Mouse (Mus musculus) neutrophil, adult 5-6 weeks (primary cell): ENCODE data around the gene Trappc10. TPM values are rescaled to one million over a fixed set of nuclear protein-coding genes. Genes with fewer than 3 reads are reported as not detected.
"Not testable (repeated sequence)": the region's sequence is repeated elsewhere in the genome, so short reads cannot be mapped to it uniquely, and the experiment has no call there.

Experiments used
- ATAC-seq: fragments of 151-379, 151-347 bp; 2 replicates; pipeline ENCODE4 v1.8.0; 2017; ENCODE audit warnings: mild to moderate bottlenecking, moderate TSS enrichment; ENCODE audit not compliant: insufficient number of reproducible peaks, poor library complexity, low FRiP score, severe bottlenecking; ENCODE audit errors: extremely low read depth
- total RNA-seq: library from RNA; stranded (forward); fragments of 200-1000 nt; gene quantifications from 2 replicates; pipeline ENCODE4 v1.2.3, GENCODE M21; 2017

Trappc10 gene
- total RNA-seq, 1 experiment from 2014 or later: 38.4 TPM

GRCm38 (mm10) chr10:78221315-78221714 is 23.1 kb downstream of the Trappc10 start:
- ATAC-seq: no peak

DNA sequence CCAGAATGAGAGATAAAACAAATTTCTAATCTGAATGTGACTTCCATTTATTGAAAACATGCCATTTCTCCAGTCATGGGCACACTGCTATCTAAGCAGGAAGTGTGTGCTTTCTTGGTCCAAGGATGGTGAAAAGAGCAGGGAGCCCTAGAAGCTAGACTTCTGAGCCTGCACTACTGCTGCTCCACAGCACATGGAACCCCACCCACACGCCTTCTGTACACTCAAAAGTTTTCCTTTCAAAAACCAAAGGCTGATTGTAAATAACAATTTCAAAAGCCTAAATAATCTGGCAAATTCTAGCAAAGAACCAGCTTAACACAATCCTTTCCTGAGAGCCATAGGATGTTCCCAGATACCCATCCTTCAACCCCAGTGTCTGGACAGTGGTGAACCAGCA is 24.9 kb downstream of the Trappc10 start:
- ATAC-seq: no peak

- ATAC-seq: no peak
Measured at GRCm38 (mm10) chr10:78218576-78218975, 25.9 kb downstream of the Trappc10 start.

DNA sequence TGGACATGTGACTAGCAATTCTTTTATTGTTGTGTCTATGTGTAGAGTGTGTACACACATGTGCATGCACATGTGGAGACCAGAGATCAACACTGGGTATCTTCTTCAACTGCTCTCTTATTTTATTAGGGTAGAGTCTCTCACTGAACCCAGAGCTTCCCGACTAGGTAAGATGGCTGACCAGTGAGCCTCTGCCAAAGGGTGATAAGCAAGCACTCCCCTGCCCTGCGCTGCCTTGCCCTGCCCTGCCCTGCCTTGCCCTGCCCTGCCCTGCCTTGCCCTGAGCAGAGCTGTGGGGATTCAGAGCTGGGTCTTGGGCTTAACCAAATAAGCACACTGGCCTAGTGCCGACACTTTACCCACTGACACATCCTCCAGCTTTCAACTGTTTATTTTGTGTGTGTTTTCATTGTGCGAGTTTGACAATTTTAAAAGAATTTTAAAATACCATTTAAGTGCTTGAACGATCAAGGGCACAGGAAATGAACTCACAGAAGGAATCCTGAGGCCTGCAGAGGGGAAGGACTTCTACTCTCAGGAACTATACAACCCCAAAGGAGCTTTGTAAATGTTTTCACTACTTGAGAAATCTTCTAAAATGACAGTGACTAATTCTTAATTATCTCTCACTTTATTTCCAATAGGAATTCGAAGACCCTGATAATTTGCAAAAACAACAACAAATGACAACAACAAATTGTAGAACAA is 27.9 kb downstream of the Trappc10 start:
- no peak for ATAC-seq

- ATAC-seq: no peak
Measured at GRCm38 (mm10) chr10:78214371-78214770, 30.1 kb downstream of the Trappc10 start.

GRCm38 (mm10) chr10:78211311-78211710 is 33.1 kb downstream of the Trappc10 start:
- 0 out of 2 replicates have a peak, but pooled peaks have one; percentile 15 for ATAC-seq

GRCm38 (mm10) chr10:78201182-78201581 is 43.3 kb downstream of the Trappc10 start:
- ATAC-seq: no peak

DNA sequence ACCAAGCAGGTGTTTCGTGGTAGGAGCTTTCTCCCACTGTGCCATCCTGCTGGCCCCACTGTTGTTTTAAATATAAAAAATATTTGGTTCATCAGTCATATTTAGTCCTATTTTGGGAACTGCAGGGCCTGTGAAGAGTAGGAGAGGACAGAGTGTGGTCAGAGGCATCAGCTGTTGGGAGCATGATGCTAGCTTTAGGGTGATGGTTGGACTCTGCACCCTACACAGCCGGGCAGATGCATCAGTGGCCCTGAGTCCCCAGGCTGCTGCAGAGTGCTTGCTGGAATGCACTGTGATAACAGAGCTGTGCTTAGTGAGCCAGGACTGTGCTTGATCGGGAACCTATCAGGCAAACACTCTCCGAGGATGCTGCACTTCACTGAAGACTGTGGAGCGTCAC is 51.5 kb downstream of the Trappc10 start:
- ATAC-seq: no peak

- not testable (repeated sequence) for ATAC-seq
Measured at GRCm38 (mm10) chr10:78186076-78186475, 58.4 kb downstream of the Trappc10 start.

DNA sequence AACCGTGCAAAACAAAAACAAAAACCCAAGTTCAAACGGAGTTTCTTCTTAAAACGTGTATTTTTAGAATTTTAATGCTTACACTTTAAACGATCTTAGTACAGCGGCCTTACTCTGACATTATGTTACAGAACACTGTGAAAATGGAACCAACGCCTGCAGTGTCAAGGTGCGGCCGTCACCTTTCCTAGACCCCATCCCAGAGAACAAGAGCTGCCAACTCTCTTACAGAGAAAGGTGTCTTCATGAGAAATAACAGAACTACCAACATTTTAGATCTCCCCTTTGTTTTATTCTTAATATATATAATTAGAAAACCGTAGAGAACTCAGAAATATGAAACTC is 59.1 kb downstream of the Trappc10 start:
- ATAC-seq: no peak

DNA sequence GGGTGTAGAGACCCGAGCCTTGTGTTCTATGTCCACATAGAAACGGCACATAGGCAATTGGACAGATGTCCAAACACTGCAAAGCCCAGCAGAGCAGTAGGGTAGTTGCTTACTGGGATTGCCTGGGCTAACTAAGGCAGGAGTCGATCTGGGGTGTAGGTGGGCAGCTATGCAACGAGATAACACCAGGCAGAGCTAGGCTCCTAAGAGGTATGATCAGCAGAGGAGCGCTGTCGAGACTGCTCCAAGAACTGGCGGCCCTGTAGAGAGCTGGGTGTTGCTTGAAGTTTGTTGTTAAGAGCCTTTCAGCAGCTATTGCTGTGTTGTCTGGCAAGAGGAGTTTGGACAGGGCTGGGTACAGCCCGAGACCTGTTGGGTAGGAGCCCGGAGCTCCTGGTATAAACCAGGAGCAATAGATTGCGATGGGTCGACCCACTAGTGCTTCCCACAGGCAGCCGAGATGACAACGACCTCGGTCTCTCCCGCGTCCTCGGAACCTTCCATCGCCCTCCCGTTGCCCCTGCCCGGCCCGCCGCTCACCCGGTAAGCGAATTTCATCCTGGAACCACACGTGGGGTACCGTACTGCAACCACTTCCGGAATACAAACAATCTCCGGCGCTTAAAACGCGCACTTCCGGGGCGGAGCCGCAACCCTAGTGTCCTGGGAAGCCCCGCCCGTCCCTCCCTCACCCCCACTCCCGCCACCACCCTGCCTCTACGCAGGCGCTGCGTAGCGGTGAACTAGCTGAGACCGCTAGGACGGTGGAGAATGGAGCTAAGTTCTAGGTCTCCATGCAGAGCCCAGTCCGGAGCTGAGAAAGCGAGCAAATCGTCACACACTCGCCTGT is 59.7 kb downstream of the Trappc10 start, which contains the start of gene Pwp2:
TSS of gene Pwp2 (minus strand) at position 619 of the 850 bp plus-strand sequence.
- peak; percentile 86 for ATAC-seq

DNA sequence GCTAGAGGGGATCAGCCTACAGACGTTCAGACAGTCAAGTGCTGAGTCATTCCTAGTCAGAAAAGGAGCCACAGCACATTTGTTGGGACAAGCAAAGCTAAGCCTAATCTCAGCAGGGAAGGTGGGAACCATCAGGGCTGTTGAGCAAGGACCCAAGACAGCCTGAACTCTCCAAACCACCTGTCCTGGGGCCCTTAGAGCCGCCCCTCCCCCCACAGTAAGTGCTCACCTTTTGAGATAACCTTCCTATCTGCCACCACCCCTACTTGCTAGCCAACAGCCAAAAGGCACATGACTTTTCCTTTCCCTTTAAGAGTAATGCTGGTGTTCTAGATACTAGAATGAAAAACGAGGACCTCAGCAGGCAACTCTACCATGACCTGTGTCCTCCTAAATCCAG is 60.9 kb downstream of the Trappc10 start:
- ATAC-seq: no peak

GRCm38 (mm10) chr10:78182321-78182720 is 62.1 kb downstream of the Trappc10 start:
- no peak for ATAC-seq

DNA sequence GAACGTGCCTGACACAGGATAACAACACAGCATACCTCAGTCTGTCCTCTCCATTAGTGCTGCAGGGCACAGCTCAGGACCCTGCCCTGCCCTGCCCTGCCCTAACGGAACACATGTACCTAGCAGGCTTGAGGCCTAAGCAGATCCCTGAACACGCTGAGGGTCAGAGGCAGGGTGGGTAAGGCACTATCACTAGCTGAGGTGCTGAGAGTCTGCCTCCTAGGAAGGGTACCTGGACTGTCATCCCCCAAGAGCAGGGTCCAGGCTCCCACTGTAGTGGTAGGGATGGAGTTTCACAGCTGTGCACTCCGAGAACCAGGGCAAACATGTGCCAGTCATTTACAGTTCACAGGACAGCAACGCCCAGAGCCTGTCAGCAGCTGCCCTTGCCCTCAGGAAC is 70.0 kb downstream of the Trappc10 start:
- no peak for ATAC-seq

DNA sequence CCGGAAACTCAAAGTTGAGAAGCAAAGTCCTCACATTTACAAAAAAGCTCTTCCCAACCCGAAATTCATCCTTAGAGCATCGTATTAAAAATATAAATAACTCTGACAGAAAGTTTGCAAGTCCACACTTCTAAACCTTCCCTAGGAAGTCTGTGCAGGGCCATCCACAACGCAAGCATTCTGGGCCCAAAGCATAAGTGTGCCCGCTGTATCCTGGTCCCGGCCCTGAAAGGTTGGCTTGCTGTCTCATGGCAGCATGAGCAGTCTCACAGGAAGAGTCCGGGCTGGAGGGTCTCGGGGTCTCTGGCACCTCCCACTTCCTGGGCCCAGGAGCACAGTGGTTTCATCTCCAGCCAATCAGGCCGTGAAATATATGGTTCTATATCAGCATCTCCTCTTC is 72.9 kb downstream of the Trappc10 start:
- ATAC-seq: no peak

GRCm38 (mm10) chr10:78171057-78171456 is 73.4 kb downstream of the Trappc10 start:
- ATAC-seq: no peak

DNA sequence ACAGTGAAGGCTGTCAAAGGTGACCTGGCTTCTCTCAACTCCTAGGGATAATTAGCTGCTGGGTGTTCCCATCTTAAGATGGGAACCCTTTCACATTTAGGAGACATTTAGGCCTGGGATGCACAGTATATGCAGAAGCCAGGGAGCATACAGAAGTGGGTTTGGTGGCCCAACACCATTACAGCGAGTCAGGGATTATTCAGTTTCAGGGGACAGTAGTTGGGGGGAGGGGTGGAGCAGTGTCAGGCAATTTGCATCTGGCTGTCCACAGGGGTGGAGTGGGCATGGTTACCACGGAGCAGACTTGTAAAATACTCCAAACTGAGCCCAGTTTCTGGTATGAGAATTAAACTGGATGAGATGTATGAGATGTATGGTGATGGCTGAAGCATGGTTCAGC is 74.0 kb downstream of the Trappc10 start:
- ATAC-seq: no peak

DNA sequence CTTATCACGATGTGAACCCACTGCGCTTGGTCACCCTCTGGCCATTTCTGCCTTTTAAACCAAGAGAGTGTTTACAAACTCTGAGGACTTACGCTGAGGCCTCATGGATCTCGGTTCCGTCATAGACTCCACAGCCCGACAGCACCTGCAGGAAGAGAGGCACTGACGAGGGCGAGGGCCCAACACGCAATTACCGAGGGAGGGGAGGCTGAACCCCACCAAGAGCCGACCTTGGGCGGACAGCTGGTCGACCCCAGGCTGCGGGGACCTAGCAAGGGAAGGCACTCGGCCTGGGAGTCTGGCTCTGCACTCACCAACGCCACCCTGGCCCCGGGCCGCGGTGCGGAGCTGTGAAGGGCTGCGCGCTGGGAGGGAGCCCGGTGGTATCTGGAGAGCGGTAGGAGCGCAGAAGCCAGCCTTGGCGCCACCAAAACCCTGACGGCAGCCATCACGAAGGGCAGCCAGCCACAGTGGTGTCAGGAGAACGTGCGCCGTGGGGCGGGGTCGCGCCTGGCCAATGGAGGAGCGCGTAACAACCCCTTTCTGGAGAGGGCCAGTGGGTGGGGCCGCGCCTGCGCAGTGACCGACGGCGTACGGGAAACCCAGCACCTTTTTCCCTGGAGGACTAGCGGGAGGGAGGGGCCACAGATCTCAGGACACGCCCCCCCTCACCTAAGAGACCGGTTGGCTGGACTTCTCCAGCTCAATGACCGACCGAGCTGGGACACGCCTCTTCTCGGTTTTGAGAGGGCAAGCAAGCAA is 75.0 kb downstream of the Trappc10 start, which contains the start of gene D10Jhu81e:
TSS of gene D10Jhu81e (minus strand) at position 502 of the 762 bp plus-strand sequence.
- peak; percentile 89 for ATAC-seq

GRCm38 (mm10) chr10:78168792-78169191 is 75.6 kb downstream of the Trappc10 start:
- ATAC-seq: no peak
